Mouse (Mus musculus) lung, postnatal 0 days (tissue): ENCODE measurements around the gene Cyp2d34. TPM values are rescaled to one million over a fixed set of nuclear protein-coding genes. Genes with fewer than 3 reads are reported as not detected.

Experiments
- ATAC-seq: fragments of 200-750 bp; cut with Nextera tagmentation; 2 replicates; pipeline ENCODE4 v1.8.0; 2017; ENCODE audit warnings: moderate library complexity
- DNase-seq: peaks from one replicate; pipeline ENCODE4 v3.0.0-alpha.2; 2016; ENCODE audit warnings: low spot score
- H3K27ac ChIP-seq: fragments of 300-500 bp; sonication (generic); 2 replicates; pipeline ENCODE4 v1.5.1; 2014; ENCODE audit warnings: antibody characterized with exemption, mild to moderate bottlenecking, low read length, mixed read lengths
- H3K27me3 ChIP-seq: fragments of 300-500 bp; sonication (generic); replicated peaks from 2 replicates; pipeline ENCODE4 v1.6.1; 2014; ENCODE audit warnings: low read length, mixed read lengths; ENCODE audit not compliant: insufficient read depth
- H3K36me3 ChIP-seq: fragments of 300-500 bp; sonication (generic); 2 replicates; pipeline ENCODE4 v1.6.1; 2014; ENCODE audit warnings: low read length, mixed read lengths; ENCODE audit not compliant: insufficient read depth
- H3K4me1 ChIP-seq: fragments of 300-500 bp; sonication (generic); 2 replicates; pipeline ENCODE4 v1.6.1; 2014; ENCODE audit warnings: antibody characterized with exemption, low read depth, low read length, mixed read lengths; ENCODE audit not compliant: insufficient read depth
- H3K4me2 ChIP-seq: fragments of 300-500 bp; sonication (generic); replicated peaks from 2 replicates; pipeline ENCODE4 v1.6.1; 2014; ENCODE audit warnings: low read depth, mild to moderate bottlenecking, low read length, moderate library complexity, mixed read lengths
- H3K4me3 ChIP-seq: fragments of 300-500 bp; sonication (generic); 2 replicates; pipeline ENCODE4 v1.5.1; 2014; ENCODE audit warnings: low read depth, low read length
- H3K9ac ChIP-seq: fragments of 300-500 bp; sonication (generic); replicated peaks from 2 replicates; pipeline ENCODE4 v1.6.1; 2014; ENCODE audit warnings: low read depth, mild to moderate bottlenecking
- H3K9me3 ChIP-seq: fragments of 300-500 bp; sonication (generic); 2 replicates; pipeline ENCODE4 v1.6.1; 2016; ENCODE audit warnings: low read length, mixed read lengths
- CTCF ChIP-seq: IDR thresholded peaks from 2 replicates; pipeline ENCODE4 v1.5.1; 2016; ENCODE audit warnings: antibody characterized with exemption, mild to moderate bottlenecking
- EP300 ChIP-seq: IDR thresholded peaks from 2 replicates; pipeline ENCODE4 v1.6.1; 2016; ENCODE audit warnings: antibody characterized with exemption, mild to moderate bottlenecking, control low read depth
- WGBS: fragments of 180-500 bp; shearing (Covaris S2); extraction: QIAGEN DNeasy Blood & Tissue Kit; methylation state at CpG from one replicate; pipeline ENCODE4 v1.1.7; 2014; 5-methylcytosine and 5-hydroxymethylcytosine counted together
- microRNA-seq: library from miRNA; unstranded; fragments of <30 nt; microRNA quantifications from one replicate; pipeline ENCODE4, GENCODE M21; 2016
- polyA plus RNA-seq: library from polyadenylated mRNA; unstranded; fragments of >200 nt; fragmentation: Nextera tagmentation; extraction: Ambion mirVana; gene quantifications from 2 replicates; pipeline ENCODE4 v1.2.1, GENCODE M21; 2015

Gene Cyp2d34
- polyA plus RNA-seq, 1 experiment from 2014 or later = not detected

DNA sequence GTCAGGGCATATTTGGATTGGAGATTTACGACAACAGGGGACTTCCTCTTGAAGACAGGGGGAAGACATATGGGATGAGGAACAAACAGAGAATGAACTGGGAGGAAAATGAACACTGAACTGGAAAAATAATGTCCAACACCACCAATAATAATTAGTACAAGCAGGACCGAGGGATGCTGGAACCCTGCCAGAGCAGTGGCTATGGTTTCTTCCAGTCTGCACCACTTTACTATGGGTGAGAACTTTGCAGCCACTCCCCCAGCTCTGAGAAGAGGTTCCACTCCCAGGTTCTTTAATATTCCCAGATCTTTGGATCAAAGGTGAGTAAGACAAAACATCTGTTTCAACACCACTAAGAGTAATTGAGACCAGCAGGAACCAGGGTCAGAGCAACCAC, 41.7 kb downstream of the Cyp2d34 start:
- no peak for ATAC-seq
- Histone ChIP-seq H3K9me3 (no peaks in the 10 kb centered on the region), H3K9ac (no peak overlapping the region), H3K4me2 (no peak overlapping the region), H3K4me1 (no peaks in the 10 kb centered on the region), H3K27me3 (no peaks in the 10 kb centered on the region), H3K27ac (no peak overlapping the region), H3K4me3 (no peak overlapping the region), H3K36me3 (no peaks in the 10 kb centered on the region)
- DNase-seq = no peak
- TF ChIP-seq EP300 (no peak), CTCF (no peak)
- 65% methylated on average over 2 of the region's 2 CpGs for WGBS

DNA sequence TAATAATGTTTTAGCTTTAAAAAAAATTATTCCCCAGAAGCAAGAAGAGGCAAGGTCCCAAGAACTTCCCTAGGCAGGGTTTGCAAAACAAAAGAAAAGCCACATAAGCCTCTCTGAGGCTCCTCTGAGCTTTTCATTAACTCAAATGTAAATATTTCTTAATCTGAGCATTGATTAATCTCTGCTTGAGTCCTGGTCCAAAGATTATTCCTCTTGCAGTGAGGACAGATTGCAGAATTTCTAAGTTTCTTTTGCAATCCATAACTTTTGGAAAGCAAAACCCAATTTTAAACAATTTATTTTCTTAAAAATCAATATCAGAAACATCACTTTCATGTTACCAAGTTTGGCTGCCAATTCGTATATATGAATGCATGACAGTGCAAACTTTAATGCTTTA, 47.9 kb downstream of the Cyp2d34 start:
- TF ChIP-seq CTCF = no peak
- TF ChIP-seq EP300 = no peak
- H3K27me3 ChIP-seq = no peaks in the 10 kb centered on the region
- no peak overlapping the region for H3K4me3 ChIP-seq
- no peaks in the 10 kb centered on the region for H3K36me3 ChIP-seq
- 67% methylated on average over 1 of the region's 1 CpGs for WGBS
- H3K4me2 ChIP-seq = no peak overlapping the region
- no peak overlapping the region for H3K9ac ChIP-seq
- H3K9me3 ChIP-seq = no peaks in the 10 kb centered on the region
- no peak for ATAC-seq
- no peak for DNase-seq
- H3K27ac ChIP-seq = no peak overlapping the region
- no peaks in the 10 kb centered on the region for H3K4me1 ChIP-seq

Small RNAs within 50 kb of the gene (microRNA-seq; reads per million reads assigned to microRNA genes)
- gene Gm27463 (not detected), gene Gm27742 (not detected)

Other genes starting within 250 kb of the Cyp2d34 start
- 13.3 and 14.2 TPM in 2 replicates for gene Cyp2d22, start 240.7 kb downstream of the Cyp2d34 start, polyA plus RNA-seq
- not detected in 2 replicates for gene Cyp2d11, start 226.9 kb downstream of the Cyp2d34 start, polyA plus RNA-seq
- gene Cyp2d10, start 213.8 kb downstream of the Cyp2d34 start, polyA plus RNA-seq = not detected in 2 replicates
- not detected in 2 replicates for gene Cyp2d9, start 187.5 kb downstream of the Cyp2d34 start, polyA plus RNA-seq
- not detected in 2 replicates for gene Cyp2d12, start 65.9 kb downstream of the Cyp2d34 start, polyA plus RNA-seq
- not detected in 2 replicates for gene Cyp2d40, start 143.2 kb upstream of the Cyp2d34 start, polyA plus RNA-seq
- gene Cyp2d26, start 173.3 kb upstream of the Cyp2d34 start, polyA plus RNA-seq = not detected in 2 replicates